Mouse (Mus musculus): ENCODE data around the gene Gm10644.

The Gm10644 gene

DNA sequence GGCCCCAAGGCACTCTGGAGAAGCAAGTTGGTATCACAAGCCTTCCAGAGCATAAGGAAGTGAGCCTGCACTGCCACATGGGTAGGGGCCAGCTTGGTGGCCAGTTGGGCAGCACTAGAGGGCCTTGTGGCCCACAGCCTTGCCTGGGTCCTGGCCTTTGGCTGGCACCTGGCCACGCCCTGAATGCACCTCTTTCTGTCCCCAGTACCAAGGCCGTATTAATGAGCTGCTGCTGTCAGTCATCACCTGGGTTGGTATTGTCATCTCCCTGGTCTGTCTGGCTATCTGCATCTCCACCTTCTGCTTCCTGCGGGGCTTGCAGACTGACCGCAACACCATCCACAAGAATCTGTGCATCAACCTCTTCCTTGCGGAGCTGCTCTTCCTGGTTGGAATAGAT is 20.8 kb downstream of the Gm10644 start:
- no peak for DNase-seq

DNA sequence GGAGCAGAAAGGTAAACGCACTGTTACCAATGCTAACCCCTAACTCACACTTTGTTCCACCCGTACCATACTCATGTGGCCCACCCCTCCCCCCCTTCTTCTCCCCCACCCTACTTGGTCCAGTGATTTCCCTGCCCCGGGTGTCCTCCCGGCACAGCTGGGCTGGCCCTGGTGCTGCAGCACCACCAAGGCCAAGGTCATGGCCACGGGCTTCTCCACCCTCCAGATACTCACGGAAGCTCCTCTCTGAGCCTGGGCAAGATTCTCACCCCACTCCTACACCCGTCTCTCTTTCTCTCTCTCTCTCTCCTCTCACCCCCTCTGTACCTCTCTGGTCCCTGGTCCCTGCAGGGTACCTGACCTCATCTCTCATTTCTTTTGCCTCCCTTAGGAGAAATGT is 28.7 kb downstream of the Gm10644 start:
- DNase-seq: no peak

DNA sequence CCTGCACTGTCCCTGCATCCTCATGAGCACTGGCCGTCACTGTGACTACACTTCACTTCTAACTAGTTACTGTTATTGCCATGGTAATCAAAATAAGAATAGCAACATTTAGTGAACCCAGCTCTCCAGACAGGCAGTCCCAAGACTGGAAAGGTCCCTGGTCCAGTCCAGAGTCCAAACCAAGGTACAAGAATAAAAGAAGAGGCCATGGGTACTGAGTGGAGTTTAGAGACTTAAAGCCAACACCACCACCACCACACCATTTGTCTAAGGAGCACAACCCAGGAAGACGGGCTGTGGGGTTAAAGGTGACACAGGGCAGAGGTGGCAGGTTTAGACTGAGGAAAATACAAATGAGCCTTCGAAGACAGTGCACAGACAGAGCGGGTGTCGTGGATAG is 30.4 kb downstream of the Gm10644 start:
- DNase-seq: no peak

DNA sequence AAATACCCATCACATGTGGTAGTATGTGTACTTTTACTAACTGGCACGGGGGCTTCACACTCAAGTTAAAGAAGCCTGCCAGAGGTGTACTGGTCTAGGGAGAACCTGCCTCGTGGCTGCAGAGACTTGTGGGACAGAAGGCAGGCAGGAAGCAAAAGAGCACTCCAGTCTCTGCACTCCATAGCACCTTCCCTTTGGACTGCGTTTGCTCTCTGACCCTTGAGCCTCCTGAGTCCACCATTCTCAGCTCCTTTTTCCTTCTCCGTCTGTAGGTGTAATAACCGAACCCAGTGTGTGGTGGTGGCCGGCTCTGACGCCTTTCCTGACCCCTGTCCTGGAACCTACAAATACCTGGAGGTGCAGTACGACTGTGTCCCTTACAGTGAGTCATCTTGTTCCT is 32.3 kb downstream of the Gm10644 start:
- DNase-seq: no peak

DNA sequence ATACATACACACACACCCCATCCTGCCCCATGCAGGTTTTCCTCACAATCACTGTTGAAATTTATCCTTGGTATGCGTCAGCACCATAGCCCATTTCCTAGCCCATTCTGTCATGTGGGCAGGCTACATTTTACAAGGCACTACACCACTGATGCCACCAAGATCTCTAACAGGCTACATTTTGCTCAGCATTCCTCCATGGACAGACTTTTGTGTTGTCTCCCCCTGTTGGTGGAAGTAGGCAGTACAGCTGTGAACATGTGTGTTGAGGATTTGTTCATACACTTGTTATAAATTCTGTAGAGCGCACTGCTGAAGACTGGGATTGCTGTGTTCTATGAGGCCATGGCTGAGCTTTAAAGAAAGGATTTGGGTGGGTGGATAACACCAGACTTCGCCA is 33.4 kb downstream of the Gm10644 start:
- peak; percentile 84 to 85 for DNase-seq

DNA sequence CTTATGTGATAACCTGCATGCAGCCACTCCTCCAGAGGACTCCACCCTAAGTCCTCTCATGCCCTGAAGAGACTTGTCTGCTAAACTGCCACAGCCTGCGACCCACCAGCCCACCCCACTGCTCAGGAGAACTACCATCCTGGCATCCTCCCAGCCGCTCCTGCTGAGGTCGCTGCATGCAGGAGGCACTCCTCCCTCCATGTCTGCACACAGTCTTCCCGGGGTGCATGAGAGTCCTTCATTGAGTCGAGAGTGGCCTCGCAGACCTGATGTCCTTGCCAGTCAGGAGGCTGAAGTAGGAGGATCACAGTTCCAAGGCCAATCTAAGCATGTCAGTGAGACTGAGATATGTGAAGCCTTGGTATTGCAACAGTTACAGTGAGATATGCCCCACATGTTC is 37.4 kb downstream of the Gm10644 start:
- DNase-seq: no peak

DNA sequence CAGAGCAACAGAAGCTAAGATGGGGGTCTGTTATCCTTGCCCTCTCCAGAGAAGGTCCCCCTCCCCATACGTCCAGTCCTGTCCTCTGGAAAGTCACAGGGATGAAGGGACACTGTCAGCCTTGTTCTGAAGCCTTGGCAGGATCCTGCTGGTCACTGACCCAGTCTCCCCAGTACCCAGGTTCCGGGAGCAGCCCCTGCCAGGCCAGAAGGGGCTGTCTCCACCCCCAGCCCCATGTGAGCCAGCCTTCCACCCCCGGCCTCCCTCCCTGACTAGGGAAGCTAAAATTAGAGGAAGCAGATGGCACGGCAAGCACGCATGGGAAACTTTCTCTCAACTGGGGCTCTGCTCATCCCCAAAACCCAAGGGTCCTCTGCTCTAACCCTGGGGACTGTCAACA is 39.0 kb downstream of the Gm10644 start:
- DNase-seq: no peak

DNA sequence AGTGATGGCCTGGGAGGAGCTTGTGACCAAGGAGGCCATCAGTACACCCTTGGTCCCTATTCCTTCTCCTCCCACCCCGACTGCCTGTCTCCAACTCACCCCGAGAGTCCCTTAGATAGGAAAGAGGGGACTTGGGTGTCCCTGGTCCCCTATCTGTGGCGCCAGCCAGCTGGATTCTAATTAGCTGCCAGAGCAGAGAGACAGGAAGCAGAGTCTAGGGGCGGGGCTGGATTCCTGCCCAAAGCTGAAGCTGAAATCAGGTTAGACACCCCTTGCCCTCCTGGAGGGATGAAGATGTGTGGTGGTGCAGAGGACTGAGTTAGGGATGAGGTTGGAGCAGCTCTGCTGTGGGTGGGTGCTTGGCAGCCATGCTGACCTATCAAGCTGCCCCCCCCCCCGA is 40.1 kb downstream of the Gm10644 start:
- no peak for DNase-seq

DNA sequence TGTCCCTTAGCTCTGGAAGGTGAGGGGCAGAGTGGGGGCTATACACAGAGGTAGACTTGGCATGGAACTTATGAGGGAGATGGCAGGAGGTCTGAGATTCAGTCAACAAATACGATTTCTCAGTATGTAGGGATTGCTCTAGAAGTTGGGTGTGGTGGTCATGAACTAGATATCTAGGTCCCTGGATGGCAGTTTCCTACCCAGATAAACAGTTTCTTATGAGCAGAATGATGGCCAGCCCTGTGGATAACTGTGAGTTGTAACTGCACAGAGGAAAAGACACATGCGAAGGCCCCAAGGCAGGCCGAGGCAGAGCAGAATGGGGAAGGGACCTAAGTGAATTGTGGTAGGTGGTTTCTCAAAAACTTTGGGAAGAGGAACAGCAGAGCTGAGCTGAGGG is 40.8 kb downstream of the Gm10644 start:
- no peak for DNase-seq

DNA sequence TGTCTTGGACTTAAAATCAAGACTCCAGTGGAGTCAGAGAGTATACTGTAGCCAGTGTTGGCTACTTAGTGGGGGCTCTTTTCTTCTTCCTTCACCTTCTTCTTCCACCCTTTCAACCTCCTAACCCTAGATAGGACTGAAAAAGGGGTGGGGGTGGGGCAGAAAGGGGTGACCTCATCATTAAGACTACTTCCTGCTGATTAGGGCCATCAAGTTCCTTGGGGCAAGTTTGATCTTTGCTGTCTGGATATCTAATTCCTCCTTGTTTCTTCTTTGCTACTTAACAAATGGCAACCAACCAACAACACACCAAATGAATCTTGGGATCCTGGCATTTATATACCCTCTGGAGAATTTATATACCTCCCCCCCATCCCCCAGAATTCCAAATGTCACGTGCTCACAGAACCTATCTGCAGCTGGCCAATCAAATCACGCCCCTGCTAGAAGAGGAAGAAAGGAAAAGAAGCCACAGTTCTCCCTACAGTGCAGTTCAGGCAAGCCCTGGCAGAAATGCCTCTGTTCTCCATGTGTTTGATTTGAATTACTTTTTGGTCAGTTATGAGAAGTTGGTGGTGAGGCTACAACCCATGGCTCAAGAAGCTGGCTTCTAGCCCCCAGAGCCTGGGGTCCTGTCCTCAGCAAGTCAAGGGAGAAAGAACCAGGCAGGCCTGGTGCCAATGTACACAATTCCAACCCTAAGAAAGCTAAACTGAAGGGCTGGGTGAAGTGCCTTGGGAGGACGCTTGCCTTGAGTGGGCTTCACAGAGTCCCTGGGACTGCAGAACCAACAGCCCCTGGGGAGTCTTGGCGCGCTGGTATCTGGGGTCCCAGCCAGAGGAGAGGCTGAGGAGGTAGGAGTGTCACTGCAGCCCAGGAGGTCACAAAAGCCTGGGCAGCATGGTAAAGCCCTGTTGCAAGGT is 42.9 kb downstream of the Gm10644 start:
- DNase-seq: no peak

DNA sequence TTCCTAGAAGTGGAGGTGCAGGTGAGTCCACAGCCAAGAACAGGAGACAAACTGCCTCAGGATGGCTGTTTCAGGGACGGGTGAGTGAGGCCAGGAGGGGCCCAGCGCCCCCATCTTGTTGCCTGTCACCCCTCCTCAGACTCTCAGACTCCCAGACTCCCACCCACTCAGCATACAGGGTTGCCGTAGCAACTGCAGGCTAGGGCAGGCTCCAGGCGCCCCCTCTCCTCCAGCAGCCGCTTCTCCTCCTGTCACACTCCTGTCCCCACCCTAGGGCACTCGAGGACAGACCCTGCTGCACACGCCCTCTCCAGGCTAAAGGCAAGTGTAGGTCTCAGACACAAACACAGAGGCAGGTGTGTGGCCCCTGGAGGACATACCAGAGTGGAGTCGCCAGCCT is 45.7 kb downstream of the Gm10644 start:
- no peak for DNase-seq

DNA sequence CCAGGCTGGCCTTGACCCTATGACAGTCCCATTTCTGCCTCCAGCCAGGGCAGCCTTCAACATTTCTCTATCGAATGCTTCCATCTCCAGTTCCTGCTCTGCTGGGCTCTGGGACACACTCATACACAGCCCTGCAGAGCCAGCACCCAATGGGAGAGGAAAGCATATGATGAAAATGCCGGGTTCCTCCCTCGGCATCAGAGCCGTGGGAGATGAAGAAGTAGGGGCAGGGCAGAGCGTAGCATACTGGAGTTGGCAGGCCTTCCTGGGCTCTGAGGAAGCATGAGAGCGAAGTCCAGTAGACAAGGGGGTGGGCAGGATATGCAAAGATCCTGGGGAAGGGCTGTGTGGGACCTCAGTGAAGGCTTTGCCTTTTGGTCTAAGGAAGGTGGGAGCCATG is 46.4 kb downstream of the Gm10644 start:
- no peak for DNase-seq

DNA sequence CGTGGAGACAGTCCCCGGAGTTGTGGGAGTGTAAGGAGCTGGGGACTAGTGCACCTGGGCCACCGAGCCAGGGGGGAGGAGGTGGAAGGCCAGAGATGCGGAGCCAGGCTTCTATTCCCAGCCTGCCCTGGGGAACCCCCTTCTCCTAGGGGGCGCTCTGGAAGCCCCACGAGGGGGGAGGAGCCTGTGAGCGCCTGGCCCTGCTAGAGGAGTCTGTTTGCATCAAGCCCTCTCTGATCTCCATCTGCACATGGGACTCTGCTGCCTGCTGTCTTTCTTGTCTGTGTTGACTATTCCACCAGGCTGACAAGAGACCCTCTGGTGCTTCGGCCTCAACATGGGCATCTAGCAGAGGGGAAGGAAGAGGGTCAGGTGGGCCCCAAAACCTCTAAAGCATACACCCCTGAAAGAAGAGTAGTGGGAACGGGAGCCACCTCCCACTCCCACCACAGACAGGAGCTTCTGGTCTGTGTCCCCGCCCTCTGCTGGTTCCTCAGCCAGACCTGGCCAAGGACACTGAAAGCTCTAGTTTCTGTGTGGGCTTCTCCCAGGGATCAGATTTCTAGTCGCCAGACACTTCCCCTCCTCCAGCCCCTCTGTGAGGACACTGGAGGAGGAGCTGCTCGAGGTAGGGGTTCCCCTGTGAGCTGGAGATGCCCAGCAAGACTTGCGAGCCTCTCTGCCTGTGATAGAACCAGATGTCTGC is 51.9 kb downstream of the Gm10644 start:
- no peak for DNase-seq

DNA sequence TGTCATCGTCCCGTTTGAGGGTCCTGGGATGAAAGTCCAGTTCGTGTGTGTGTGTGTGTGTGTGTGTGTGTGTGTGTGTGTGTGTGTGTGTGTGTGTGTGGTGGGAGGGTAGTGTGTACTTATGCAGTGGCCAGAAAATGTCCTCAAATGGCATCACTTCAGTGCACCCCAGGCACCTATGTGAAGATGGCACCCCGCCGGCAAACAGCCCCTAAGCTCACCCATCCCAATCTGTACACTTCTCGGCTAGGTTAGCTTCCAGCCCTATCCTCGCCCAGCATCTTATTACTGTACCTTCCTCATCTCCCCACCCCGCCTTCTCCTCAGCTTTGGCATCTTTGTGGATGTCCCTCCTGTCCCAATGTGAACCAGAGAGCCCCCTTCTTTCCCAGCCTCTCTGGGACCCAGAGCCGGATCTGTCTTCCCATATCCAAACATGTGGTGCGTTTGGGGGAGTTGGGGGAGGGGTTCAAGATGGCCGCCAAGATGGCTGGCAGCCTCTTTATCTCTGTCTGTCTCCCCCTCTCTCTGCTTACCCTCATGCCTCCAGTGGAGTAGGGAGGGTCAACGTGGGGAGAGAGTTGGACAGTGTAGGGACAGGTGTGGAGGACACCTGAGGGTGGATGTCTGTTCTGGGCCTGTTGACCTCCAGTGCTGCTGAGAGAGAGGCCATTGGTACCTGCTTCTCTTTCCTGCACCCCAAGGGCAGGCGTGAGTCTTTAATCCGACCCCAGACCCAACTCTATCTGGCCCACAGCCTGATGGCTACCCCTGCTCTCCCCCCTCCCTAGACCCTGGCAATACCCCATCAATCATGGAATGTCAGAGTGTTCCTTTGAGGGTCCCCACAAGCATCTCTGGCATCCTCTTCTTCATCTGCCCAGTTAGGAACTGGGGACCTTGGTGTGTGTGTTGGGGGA is 53.2 kb downstream of the Gm10644 start:
- DNase-seq: no peak

DNA sequence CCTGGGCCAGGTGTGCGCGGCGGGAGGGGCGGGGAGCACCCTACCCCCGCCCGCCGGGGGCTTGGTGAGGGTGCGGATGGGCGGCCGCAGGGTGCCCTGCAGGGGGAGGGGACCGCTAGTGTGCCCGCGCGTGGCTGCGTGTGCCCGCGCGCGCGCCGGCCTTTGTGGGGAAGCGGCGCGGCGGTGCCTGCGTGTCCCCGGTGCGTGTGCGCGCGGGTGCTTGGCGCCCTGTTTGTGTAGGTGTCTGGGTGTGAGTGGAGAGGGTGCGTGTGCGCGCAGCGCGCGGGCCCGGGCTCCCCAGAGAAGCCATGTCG is 54.1 kb downstream of the Gm10644 start:
- DNase-seq: no peak

DNA sequence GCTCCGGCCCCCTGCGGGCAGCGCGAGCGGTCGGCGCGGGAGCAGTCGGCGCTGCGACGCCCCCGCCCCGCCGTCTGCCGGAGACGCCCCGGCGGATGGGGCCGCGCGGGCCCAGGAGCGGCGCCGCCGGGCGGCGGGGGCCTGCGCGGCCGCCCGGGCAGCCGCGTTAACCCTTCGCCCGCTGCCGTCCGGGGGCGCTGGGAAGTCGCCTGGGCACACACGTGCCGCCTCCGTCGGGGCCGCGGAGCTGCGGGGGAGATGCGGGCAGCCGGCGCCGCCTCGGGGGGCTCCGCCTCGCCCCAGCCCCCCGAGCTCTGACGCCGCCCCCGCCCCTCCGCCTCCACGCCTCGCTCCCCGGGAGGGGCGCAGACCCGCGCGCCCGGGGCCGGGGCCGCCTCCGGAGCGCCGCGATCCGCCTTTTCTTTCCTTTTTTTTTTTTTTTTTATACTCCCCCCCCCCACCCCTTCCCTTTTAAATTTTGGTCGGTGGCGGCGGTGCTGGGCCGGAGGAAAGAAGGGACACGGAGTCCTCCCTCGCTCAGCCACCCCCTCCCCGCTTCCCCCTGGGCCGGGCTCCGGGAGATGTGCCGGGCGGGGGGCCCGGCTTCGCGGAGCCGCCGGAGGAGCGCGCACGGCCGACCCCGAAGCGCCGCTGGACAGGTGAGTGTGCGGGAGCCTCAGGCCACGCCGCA is 54.6 kb downstream of the Gm10644 start:
- no peak for DNase-seq

DNA sequence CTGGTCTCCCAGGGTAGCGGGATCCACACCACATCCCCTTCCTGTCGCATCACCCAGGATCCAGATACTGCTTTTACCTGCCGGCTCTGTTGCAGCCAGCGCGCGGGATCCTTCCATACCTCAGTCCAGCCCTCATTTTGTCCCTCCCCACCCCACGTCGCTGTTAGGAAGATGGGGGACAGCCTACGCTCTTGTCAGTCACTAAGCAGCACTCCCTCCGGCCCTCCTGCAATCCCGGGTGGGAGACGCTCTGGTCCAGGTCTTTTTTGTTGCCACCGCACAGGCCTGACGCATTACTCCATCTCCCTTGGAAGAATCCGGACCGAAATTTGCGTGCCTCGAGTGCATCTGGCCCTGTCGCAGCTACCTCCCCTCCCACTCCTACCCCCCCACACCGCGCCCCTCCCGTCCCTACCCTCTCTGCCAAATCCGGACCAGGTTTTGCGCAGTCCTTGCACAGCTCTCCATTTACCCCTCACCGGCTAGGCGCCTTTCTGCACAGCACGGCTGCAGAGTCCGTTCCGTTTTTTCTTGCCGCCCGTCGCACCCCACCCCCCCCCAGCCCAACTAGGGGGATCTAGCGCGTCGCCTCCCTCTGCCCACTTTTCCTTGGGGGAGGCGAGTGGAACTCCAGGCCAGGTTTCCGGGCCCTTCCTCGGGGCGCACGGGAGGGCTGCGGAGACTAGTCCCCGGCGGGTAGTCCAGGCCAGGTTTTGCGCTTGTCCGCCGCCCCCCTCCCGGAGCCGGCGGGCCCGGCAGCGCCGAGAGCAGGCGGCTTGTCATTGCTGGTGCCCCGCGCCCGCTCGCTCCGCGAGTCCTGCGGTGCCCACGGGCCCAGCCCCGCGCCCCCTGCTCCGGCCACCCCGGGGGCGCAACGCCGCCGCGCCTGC is 55.4 kb downstream of the Gm10644 start, which contains the start of gene Adgrl1:
Gene Adgrl1 (plus strand): TSS at position 743 of the 890 bp plus-strand sequence.
- DNase-seq: peak; percentile 79 to 81

DNA sequence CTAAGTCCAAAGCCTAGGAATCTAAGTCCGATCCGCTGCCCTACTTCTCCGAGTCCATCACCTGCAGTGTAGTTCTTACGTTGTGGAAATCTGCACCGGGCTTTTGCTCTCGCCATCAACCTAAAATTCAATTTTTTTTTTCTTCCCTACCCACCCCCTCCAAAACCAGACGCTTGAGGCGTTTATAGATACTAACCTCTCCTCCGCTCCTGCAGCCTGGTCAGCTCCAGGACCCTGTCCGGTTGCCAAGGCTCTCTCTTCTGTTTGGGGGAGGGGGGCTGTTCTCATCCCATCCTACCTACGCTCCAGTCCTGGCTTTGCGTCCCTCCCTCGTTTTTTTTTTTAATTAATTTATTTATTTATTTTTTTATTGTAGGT is 56.0 kb downstream of the Gm10644 start:
- peak; percentile 28 to 33 for DNase-seq

DNA sequence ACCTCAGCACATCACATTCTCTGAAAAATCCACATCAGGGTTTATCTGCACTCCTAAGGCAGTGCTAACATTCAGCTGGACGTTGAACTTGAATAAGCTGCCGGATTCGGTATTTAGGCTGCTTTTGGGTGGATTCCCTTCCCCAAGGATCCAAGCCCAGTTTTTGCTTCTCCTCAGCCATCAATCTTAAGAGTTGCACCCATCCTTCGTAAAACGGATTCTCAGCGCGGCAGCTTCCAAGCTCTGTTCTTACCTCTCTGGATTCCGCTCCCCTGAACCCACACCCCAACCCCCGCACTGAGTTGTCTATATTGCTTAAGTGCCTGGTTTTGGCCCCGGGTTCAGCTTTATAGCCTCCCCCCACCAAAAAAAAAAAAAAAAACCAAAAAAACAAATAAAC is 56.5 kb downstream of the Gm10644 start:
- no peak for DNase-seq

DNA sequence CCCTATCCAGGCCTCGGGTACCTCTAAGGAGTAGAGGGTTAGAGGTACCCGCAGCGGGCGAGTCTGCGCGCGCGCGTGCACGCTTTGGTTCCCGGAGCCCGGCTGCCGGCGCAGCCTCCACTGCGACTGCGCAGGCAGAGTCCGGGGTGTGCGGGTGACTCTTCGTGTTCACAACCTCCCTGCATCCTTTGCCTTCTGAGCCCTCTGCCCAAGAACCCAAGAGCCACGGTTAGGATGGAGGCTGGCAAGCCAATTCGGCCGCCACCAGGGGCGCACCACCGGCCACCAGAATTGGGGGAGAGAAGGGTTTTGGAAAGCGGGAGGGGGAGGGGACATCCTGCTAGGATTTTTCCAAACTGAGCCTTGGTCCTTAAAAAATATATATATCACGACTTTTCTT is 57.8 kb downstream of the Gm10644 start:
- peak; percentile 56 to 64 for DNase-seq

DNA sequence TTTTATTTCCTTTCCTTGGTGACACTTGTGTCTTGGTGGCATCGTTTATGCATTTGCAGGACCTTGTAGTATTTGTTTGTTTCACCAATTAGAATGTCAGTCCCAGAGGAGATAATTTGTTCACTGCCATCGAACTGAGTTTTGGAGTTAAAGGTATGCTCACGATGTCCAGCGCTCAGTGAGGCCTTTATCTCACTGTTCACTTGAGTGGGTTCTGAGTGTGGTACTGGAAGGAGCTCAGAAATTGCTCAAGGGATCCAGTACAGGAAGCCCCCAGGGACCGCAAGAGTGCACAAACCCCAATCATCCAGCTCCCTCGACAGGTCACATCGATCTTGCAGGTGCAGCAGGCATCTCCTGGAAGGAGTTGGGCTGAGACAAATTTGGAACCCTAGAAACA is 58.5 kb downstream of the Gm10644 start:
- no peak for DNase-seq

DNA sequence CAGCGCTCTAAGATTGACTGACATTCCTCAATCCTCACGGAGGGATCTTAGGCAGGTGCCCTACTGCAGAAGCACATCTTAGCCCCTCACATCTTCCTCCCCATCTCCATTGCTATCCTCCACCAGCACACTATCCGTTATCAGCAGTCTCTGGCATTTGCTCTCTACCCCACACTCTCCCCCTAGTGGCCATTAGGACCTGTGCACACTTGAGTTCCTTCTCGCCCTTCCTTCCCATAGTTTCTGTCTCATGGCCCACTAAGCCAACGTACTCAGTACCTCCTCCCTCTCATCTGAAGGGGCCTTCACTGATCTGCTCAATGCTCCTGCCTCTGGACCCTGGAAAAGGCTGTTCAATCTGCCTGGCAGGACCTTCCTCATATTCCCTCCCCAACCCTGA is 59.1 kb downstream of the Gm10644 start:
- peak; percentile 66 for DNase-seq
